Mouse (Mus musculus): Measurements from ENCODE around the gene Krt12.

DNA sequence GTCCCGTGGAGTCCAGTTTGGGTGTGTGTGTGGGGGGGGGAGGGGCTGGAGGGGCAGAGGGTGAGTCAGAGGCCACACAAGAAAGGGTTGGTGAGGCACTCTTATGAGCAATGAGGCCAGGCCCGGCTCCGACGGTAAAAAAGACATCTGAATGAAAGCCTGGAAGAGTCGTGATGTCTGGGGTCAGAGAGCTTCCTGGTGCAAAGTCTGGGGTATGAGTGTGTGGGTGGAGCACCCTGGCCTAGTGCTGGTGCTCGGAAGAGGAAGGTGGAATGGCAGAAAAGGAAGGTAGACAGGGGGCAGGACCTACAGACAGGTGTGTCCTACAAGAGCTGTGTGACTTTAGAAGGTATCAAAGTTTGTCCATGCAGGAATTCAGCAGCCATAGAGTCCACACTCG is 36.8 kb upstream of the Krt12 start:
- no peak for TF ChIP-seq POLR2A (IDR thresholded peaks at IDR 0.05; ENCODE audit: low read depth, low read length)
- no peak for TF ChIP-seq CTCF (IDR thresholded peaks at IDR 0.05; ENCODE audit: extremely low read depth, insufficient read depth, insufficient read length, insufficient replicate concordance)
